20 mouse cellular contexts compared by ENCODE assay signal in genomic region chr7:68025396-68025795, GRCm38 (mm10).
DNase-seq lines count a peak whose midpoint lies in the region; ATAC-seq and TF ChIP-seq lines count a peak whose summit lies in the region.
"Had no signal": no experiment of that assay in that cellular context is flagged by ENCODE, and none has a peak within 500 bp of the region (broad histone marks: within the 10 kb centered on the region; RNA-seq: fewer than 3 reads in every experiment).

No protein-coding gene starts in this region.

- DNase-seq in forebrain, embryonic 10.5 days (ENCODE audit: extremely low spot score, low spot score) = no peak
- no peak for DNase-seq in heart, postnatal 0 days (ENCODE audit: low spot score)
- DNase-seq in heart, adult 9 months (ENCODE audit: low spot score in 2 of 2) = no peak
- no peak for DNase-seq in kidney, adult 11 months
- DNase-seq in thymus, adult 18-20 months = no peak
- DNase-seq: adrenal gland, postnatal 14 days; cerebellum, adult 9-11 months; gastrocnemius, postnatal 25 days; liver, postnatal 0 days; lung, postnatal 10 days; thymus, postnatal 14 days had no signal

- H3K9me3 ChIP-seq in forebrain, embryonic 10.5 days = no peaks in the 10 kb centered on the region
- no peaks in the 10 kb centered on the region for H3K9me3 ChIP-seq in forebrain, embryonic 13.5 days (replicated peaks)
- H3K9me3 ChIP-seq in heart, postnatal 0 days (replicated peaks; ENCODE audit: control insufficient read depth, low read length) = no peaks in the 10 kb centered on the region
- H3K9me3 ChIP-seq in kidney, embryonic 16.5 days (ENCODE audit: low read length) = no peaks in the 10 kb centered on the region; the same call in 1 of the 2 replicates
- H3K9me3 ChIP-seq: forebrain, embryonic 15.5 days; megakaryocyte, embryonic 14.5 days; neural tube, embryonic 12.5 days had no signal

- peaks cover 20% of the 10 kb centered on the region for H3K36me3 ChIP-seq in forebrain, embryonic 10.5 days (replicated peaks)
- H3K36me3 ChIP-seq in forebrain, embryonic 13.5 days (ENCODE audit: poor library complexity, severe bottlenecking) = peaks cover 8% of the 10 kb centered on the region; the same call in 1 of the 2 replicates
- no peaks in the 10 kb centered on the region for H3K36me3 ChIP-seq in heart, postnatal 0 days (replicated peaks; ENCODE audit: control insufficient read depth, insufficient read depth, low read length)
- H3K36me3 ChIP-seq in kidney, embryonic 16.5 days (ENCODE audit: insufficient read depth, low read length) = peaks cover 8% of the 10 kb centered on the region; the same call in 1 of the 2 replicates
- H3K36me3 ChIP-seq: forebrain, embryonic 15.5 days; neural tube, embryonic 12.5 days had no signal

- TF ChIP-seq EP300 in heart, postnatal 0 days (IDR thresholded peaks at IDR 0.05; ENCODE audit: low read depth) = no peak

- 85% methylated on average over 3 of the region's 3 CpGs for WGBS in forebrain, embryonic 10.5 days
- WGBS in forebrain, embryonic 13.5 days = 71% methylated on average over 3 of the region's 3 CpGs
- WGBS in heart, postnatal 0 days = 69% methylated on average over 3 of the region's 3 CpGs
- WGBS in kidney, embryonic 16.5 days = 34% methylated on average over 3 of the region's 3 CpGs

- H3K4me1 ChIP-seq in forebrain, embryonic 10.5 days = peaks cover 57% of the 10 kb centered on the region
- H3K4me1 ChIP-seq in forebrain, embryonic 13.5 days = peaks cover 33% of the 10 kb centered on the region
- H3K4me1 ChIP-seq in heart, postnatal 0 days (ENCODE audit: control insufficient read depth, insufficient read depth) = peaks cover 58% of the 10 kb centered on the region
- peaks cover 76% of the 10 kb centered on the region for H3K4me1 ChIP-seq in kidney, embryonic 16.5 days (ENCODE audit: insufficient read depth, low read length)
- H3K4me1 ChIP-seq in embryonic fibroblast, embryonic 13.5 days (ENCODE audit: control insufficient read depth, insufficient read depth, low read length) = peaks cover 24% of the 10 kb centered on the region

- no peak overlapping the region for H3K4me2 ChIP-seq in forebrain, embryonic 13.5 days
- H3K4me2 ChIP-seq in heart, postnatal 0 days (ENCODE audit: low read depth, low read length) = no peak overlapping the region
- no peak overlapping the region for H3K4me2 ChIP-seq in kidney, embryonic 16.5 days (replicated peaks; ENCODE audit: low read depth, low read length)
- H3K4me2 ChIP-seq: forebrain, embryonic 15.5 days; neural tube, embryonic 12.5 days had no signal

- H3K4me3 ChIP-seq in forebrain, embryonic 10.5 days = no peak overlapping the region
- H3K4me3 ChIP-seq in forebrain, embryonic 13.5 days = no peak overlapping the region
- no peak overlapping the region for H3K4me3 ChIP-seq in heart, postnatal 0 days (ENCODE audit: low read depth, low read length)
- no peak overlapping the region for H3K4me3 ChIP-seq in kidney, embryonic 16.5 days (ENCODE audit: low read length)
- H3K4me3 ChIP-seq in embryonic fibroblast, embryonic 13.5 days (ENCODE audit: insufficient read depth, low read length) = no peak overlapping the region
- H3K4me3 ChIP-seq: erythroblast, embryonic 14.5 days; forebrain, embryonic 15.5 days; megakaryocyte, embryonic 14.5 days; neural tube, embryonic 12.5 days had no signal

- no peak overlapping the region for H3K9ac ChIP-seq in forebrain, embryonic 13.5 days
- no peak overlapping the region for H3K9ac ChIP-seq in heart, postnatal 0 days (replicated peaks; ENCODE audit: low read depth, low read length)
- no peak overlapping the region for H3K9ac ChIP-seq in kidney, embryonic 16.5 days (replicated peaks; ENCODE audit: low read length)
- H3K9ac ChIP-seq: forebrain, embryonic 15.5 days; liver, postnatal 0 days; neural tube, embryonic 12.5 days had no signal

- no peak for TF ChIP-seq CTCF in heart, postnatal 0 days (IDR thresholded peaks at IDR 0.05; ENCODE audit: low read depth)
- TF ChIP-seq CTCF in embryonic fibroblast, embryonic 13.5 days (IDR thresholded peaks at IDR 0.05; ENCODE audit: borderline replicate concordance, insufficient read depth, low read length) = no peak

- ATAC-seq in forebrain, embryonic 13.5 days = no peak
- no peak for ATAC-seq in heart, postnatal 0 days (ENCODE audit: insufficient read depth, low read depth)
- 0 out of 2 replicates have a peak, but pooled peaks have one; percentile 20 for ATAC-seq in kidney, embryonic 16.5 days (ENCODE audit: low FRiP score, low TSS enrichment)
- ATAC-seq: activated CD4-positive, CD25-positive, alpha-beta regulatory T cell, adult 4 months; inflammation-experienced regulatory T-cells, adult 6 months; liver, postnatal 0 days had no signal

- 0 out of 2 replicates have a peak overlapping the region, but pooled peaks have one; percentile 13 for H3K27ac ChIP-seq in forebrain, embryonic 10.5 days
- no peak overlapping the region for H3K27ac ChIP-seq in forebrain, embryonic 13.5 days
- H3K27ac ChIP-seq in heart, postnatal 0 days (ENCODE audit: low read depth) = peak overlapping the region; percentile 43
- peak overlapping the region; percentile 50 for H3K27ac ChIP-seq in kidney, embryonic 16.5 days (ENCODE audit: low read length)
- H3K27ac ChIP-seq in embryonic fibroblast, embryonic 13.5 days (ENCODE audit: insufficient read depth, low read length) = peak overlapping the region; percentile 69
- H3K27ac ChIP-seq: neural tube, embryonic 12.5 days had no signal

- no peaks in the 10 kb centered on the region for H3K27me3 ChIP-seq in forebrain, embryonic 10.5 days (ENCODE audit: poor library complexity, severe bottlenecking)
- no peaks in the 10 kb centered on the region for H3K27me3 ChIP-seq in forebrain, embryonic 13.5 days
- H3K27me3 ChIP-seq in heart, postnatal 0 days (ENCODE audit: control insufficient read depth, insufficient read depth, low read length) = no peaks in the 10 kb centered on the region
- H3K27me3 ChIP-seq in kidney, embryonic 16.5 days (ENCODE audit: insufficient read depth, low read length) = no peaks in the 10 kb centered on the region
- H3K27me3 ChIP-seq: forebrain, embryonic 15.5 days; megakaryocyte, embryonic 14.5 days; neural tube, embryonic 12.5 days had no signal

- TF ChIP-seq POLR2A in embryonic fibroblast, embryonic 13.5 days (IDR thresholded peaks at IDR 0.05; ENCODE audit: low read depth, low read length) = no peak
